Mouse (Mus musculus): ENCODE measurements around the gene Gtse1. TPM values are rescaled to one million over a fixed set of nuclear protein-coding genes. Genes with fewer than 3 reads are reported as not detected.

Gene Gtse1
- total and polyA plus RNA-seq, 2 experiments from 2014 or later = 1.9 to 3.2 TPM

DNA sequence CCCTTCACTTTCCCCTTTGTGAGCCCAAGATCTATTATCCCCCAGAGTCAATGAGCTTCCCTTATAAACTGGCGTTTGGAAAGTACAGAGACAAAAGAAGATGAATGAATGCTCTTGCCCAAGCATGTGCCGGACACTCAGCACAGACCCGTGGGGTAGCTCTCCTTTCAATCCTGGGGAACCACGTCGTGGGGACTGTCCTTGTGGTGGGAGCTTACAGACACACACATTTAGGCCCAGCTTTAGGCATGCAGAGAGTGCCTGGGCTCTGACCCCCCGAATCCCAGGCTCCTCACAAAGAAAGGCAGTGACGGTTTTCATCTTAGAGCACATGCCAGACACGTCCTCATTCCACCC, 60.3 kb downstream of the Gtse1 start:
- Histone ChIP-seq H3K4me3 (ENCODE audit: low read depth, low read length) (no peak overlapping the region), H3K4me1 (ENCODE audit: insufficient read depth, low read length) (no peaks in the 10 kb centered on the region), H3K9me3 (ENCODE audit: low read length) (no peaks in the 10 kb centered on the region), H3K9ac (replicated peaks; ENCODE audit: low read length, poor library complexity, severe bottlenecking) (no peak overlapping the region), H3K27me3 (ENCODE audit: insufficient read depth, low read length) (no peaks in the 10 kb centered on the region), H3K4me2 (ENCODE audit: low read depth, low read length, poor library complexity, severe bottlenecking) (no peak overlapping the region), H3K27ac (ENCODE audit: low read depth, low read length) (no peak overlapping the region), H3K36me3 (ENCODE audit: insufficient read depth, low read length) (no peaks in the 10 kb centered on the region)
- 53% methylated on average over 8 of the region's 8 CpGs for WGBS
- ATAC-seq (ENCODE audit: low FRiP score) (no peak), DNase-seq (ENCODE audit: low spot score) (no peak)
- no peak for TF ChIP-seq CTCF (IDR thresholded peaks at IDR 0.05)

- WGBS = 93% methylated on average over 11 of the region's 11 CpGs
- no peak overlapping the region for H3K4me3 ChIP-seq (ENCODE audit: low read depth, low read length)
- no peak for TF ChIP-seq CTCF (IDR thresholded peaks at IDR 0.05)
- no peaks in the 10 kb centered on the region for H3K9me3 ChIP-seq (ENCODE audit: low read length)
- DNase-seq (ENCODE audit: low spot score) (no peak), ATAC-seq (ENCODE audit: low FRiP score) (no peak)
- H3K4me2 ChIP-seq (ENCODE audit: low read depth, low read length, poor library complexity, severe bottlenecking) = no peak overlapping the region
- H3K27ac ChIP-seq (ENCODE audit: low read depth, low read length) = no peak overlapping the region
- no peak overlapping the region for H3K9ac ChIP-seq (replicated peaks; ENCODE audit: low read length, poor library complexity, severe bottlenecking)
- H3K27me3 ChIP-seq (ENCODE audit: insufficient read depth, low read length) = no peaks in the 10 kb centered on the region
- H3K4me1 ChIP-seq (ENCODE audit: insufficient read depth, low read length) = no peaks in the 10 kb centered on the region
- H3K36me3 ChIP-seq (ENCODE audit: insufficient read depth, low read length) = no peaks in the 10 kb centered on the region
These were observed 62.3 kb downstream of the Gtse1 start for GRCm38 (mm10) chr15:85921855-85922254.

Other genes with a start within 250 kb of the Gtse1 start
- gene Ppara, start 124.8 kb upstream of the Gtse1 start, total RNA-seq (2014; rRNA removed) = 1.6 TPM in 2 replicates
- 0.86 and 2.8 TPM in 2 replicates for gene Ppara, start 124.8 kb upstream of the Gtse1 start, polyA plus RNA-seq (2015; fragmentation: Nextera tagmentation; extraction: Ambion mirVana)
- 16.2 and 31.7 TPM in 2 replicates for gene Cdpf1, start 48.0 kb upstream of the Gtse1 start, total RNA-seq (2014; rRNA removed)
- gene Cdpf1, start 48.0 kb upstream of the Gtse1 start, polyA plus RNA-seq (2015; fragmentation: Nextera tagmentation; extraction: Ambion mirVana) = 22.8 and 23.0 TPM in 2 replicates
- 0.33 and 0.57 TPM in 2 replicates for gene Pkdrej, start 38.0 kb upstream of the Gtse1 start, total RNA-seq (2014; rRNA removed)
- 0.06 and 0.16 TPM in 2 replicates for gene Pkdrej, start 38.0 kb upstream of the Gtse1 start, polyA plus RNA-seq (2015; fragmentation: Nextera tagmentation; extraction: Ambion mirVana)
- gene Ttc38, start 27.4 kb upstream of the Gtse1 start, total RNA-seq (2014; rRNA removed) = 3.8 and 19.1 TPM in 2 replicates
- gene Ttc38, start 27.4 kb upstream of the Gtse1 start, polyA plus RNA-seq (2015; fragmentation: Nextera tagmentation; extraction: Ambion mirVana) = 2.2 and 3.1 TPM in 2 replicates
- gene Trmu, start 19.6 kb downstream of the Gtse1 start, total RNA-seq (2014; rRNA removed) = 22.7 and 27.6 TPM in 2 replicates
- 37.0 and 41.4 TPM in 2 replicates for gene Trmu, start 19.6 kb downstream of the Gtse1 start, polyA plus RNA-seq (2015; fragmentation: Nextera tagmentation; extraction: Ambion mirVana)
- gene Celsr1, start 174.0 kb downstream of the Gtse1 start, total RNA-seq (2014; rRNA removed) = 13.7 and 15.0 TPM in 2 replicates
- gene Celsr1, start 174.0 kb downstream of the Gtse1 start, polyA plus RNA-seq (2015; fragmentation: Nextera tagmentation; extraction: Ambion mirVana) = 0.60 and 0.79 TPM in 2 replicates
- gene Gramd4, start 197.9 kb downstream of the Gtse1 start, total RNA-seq (2014; rRNA removed) = 43.4 and 47.6 TPM in 2 replicates
- 21.5 and 22.5 TPM in 2 replicates for gene Gramd4, start 197.9 kb downstream of the Gtse1 start, polyA plus RNA-seq (2015; fragmentation: Nextera tagmentation; extraction: Ambion mirVana)